Mouse (Mus musculus): ENCODE results near the gene Tex9. TPM values are rescaled to one million over a fixed set of nuclear protein-coding genes. Genes with fewer than 3 reads are reported as not detected.
"Not testable (repeated sequence)": the region's sequence is repeated elsewhere in the genome, so short reads cannot be mapped to it uniquely, and the experiment has no call there.

The Tex9 gene
- polyA plus RNA-seq, 1 experiment from 2014 or later: 57.8 TPM

- Histone ChIP-seq H3K36me3 (no peaks in the 10 kb centered on the region), H3K27me3 (no peaks in the 10 kb centered on the region), H3K9ac (no peak overlapping the region), H3K4me1 (peaks cover 24% of the 10 kb centered on the region), H3K4me2 (replicated peaks) (no peak overlapping the region), H3K9me3 (replicated peaks) (no peaks in the 10 kb centered on the region), H3K27ac (peak overlapping the region; percentile 72; the same call in 1 of the 2 replicates), H3K4me3 (no peak overlapping the region)
- WGBS: 86% methylated on average over 2 of the region's 2 CpGs
- no peak for ATAC-seq (ENCODE audit: low FRiP score)
Measured at GRCm38 (mm10) chr9:72422753-72423152, 69.3 kb downstream of the Tex9 start.

- 49% methylated on average over 11 of the region's 11 CpGs for WGBS
- H3K27ac ChIP-seq: peak overlapping the region; percentile 72
Measured at GRCm38 (mm10) chr9:72422284-72422683, 69.7 kb downstream of the Tex9 start.

GRCm38 (mm10) chr9:72420490-72420889 is 71.5 kb downstream of the Tex9 start:
- Histone ChIP-seq H3K9ac (no peak overlapping the region), H3K9me3 (replicated peaks) (no peaks in the 10 kb centered on the region), H3K27me3 (no peaks in the 10 kb centered on the region)

More at GRCm38 (mm10) chr9:72422284-72422683, 69.7 kb downstream of the Tex9 start:
- H3K9ac ChIP-seq: no peak overlapping the region
- no peaks in the 10 kb centered on the region for H3K36me3 ChIP-seq
- H3K4me2 ChIP-seq (replicated peaks): peak overlapping the region; percentile 26; the same call in 1 of the 2 replicates
- peaks cover 22% of the 10 kb centered on the region for H3K4me1 ChIP-seq
- H3K4me3 ChIP-seq: no peak overlapping the region
- no peaks in the 10 kb centered on the region for H3K27me3 ChIP-seq
- no peaks in the 10 kb centered on the region for H3K9me3 ChIP-seq (replicated peaks)
- ATAC-seq (ENCODE audit: low FRiP score): peak; percentile 26

GRCm38 (mm10) chr9:72418443-72418842 is 73.6 kb downstream of the Tex9 start:
- H3K27ac ChIP-seq: no peak overlapping the region
- H3K36me3 ChIP-seq: no peaks in the 10 kb centered on the region
- no peak overlapping the region for H3K9ac ChIP-seq
- no peaks in the 10 kb centered on the region for H3K27me3 ChIP-seq
- 75% methylated on average over 3 of the region's 3 CpGs for WGBS
- no peaks in the 10 kb centered on the region for H3K9me3 ChIP-seq (replicated peaks)
- peaks cover 17% of the 10 kb centered on the region for H3K4me1 ChIP-seq
- no peak overlapping the region for H3K4me2 ChIP-seq (replicated peaks)
- ATAC-seq (ENCODE audit: low FRiP score): no peak
- H3K4me3 ChIP-seq: no peak overlapping the region

More at GRCm38 (mm10) chr9:72420490-72420889, 71.5 kb downstream of the Tex9 start:
- ATAC-seq (ENCODE audit: low FRiP score): no peak
- Histone ChIP-seq H3K4me3 (no peak overlapping the region), H3K4me1 (peaks cover 19% of the 10 kb centered on the region), H3K4me2 (replicated peaks) (no peak overlapping the region), H3K27ac (no peak overlapping the region; the same call in 1 of the 2 replicates), H3K36me3 (no peaks in the 10 kb centered on the region)
- 82% methylated on average over 3 of the region's 3 CpGs for WGBS

GRCm38 (mm10) chr9:72411746-72412145 is 80.3 kb downstream of the Tex9 start:
- no peaks in the 10 kb centered on the region for H3K27me3 ChIP-seq
- WGBS: 88% methylated on average over 2 of the region's 2 CpGs
- no peaks in the 10 kb centered on the region for H3K9me3 ChIP-seq (replicated peaks)
- H3K36me3 ChIP-seq: no peaks in the 10 kb centered on the region
- H3K4me3 ChIP-seq: no peak overlapping the region
- no peak for ATAC-seq (ENCODE audit: low FRiP score)
- H3K9ac ChIP-seq: no peak overlapping the region
- H3K27ac ChIP-seq: no peak overlapping the region
- peaks cover 10% of the 10 kb centered on the region; the same call in 1 of the 2 replicates for H3K4me1 ChIP-seq
- no peak overlapping the region for H3K4me2 ChIP-seq (replicated peaks)

GRCm38 (mm10) chr9:72409381-72410225 is 82.4 kb downstream of the Tex9 start:
- Histone ChIP-seq H3K9me3 (replicated peaks) (no peaks in the 10 kb centered on the region), H3K36me3 (no peaks in the 10 kb centered on the region), H3K4me2 (replicated peaks) (no peak overlapping the region), H3K27ac (0 out of 2 replicates have a peak overlapping the region, but pooled peaks have one; percentile 2), H3K4me3 (no peak overlapping the region), H3K27me3 (no peaks in the 10 kb centered on the region), H3K9ac (no peak overlapping the region), H3K4me1 (peaks cover 10% of the 10 kb centered on the region; the same call in 1 of the 2 replicates)
- ATAC-seq (ENCODE audit: low FRiP score): peak; percentile 62
- WGBS: 40% methylated on average over 15 of the region's 15 CpGs

GRCm38 (mm10) chr9:72408131-72408586 is 83.9 kb downstream of the Tex9 start:
- no peak overlapping the region for H3K27ac ChIP-seq
- H3K4me3 ChIP-seq: 0 out of 2 replicates have a peak overlapping the region, but pooled peaks have one; percentile 18
- H3K4me1 ChIP-seq: peaks cover 10% of the 10 kb centered on the region; the same call in 1 of the 2 replicates
- peak overlapping the region; percentile 48 for H3K4me2 ChIP-seq (replicated peaks)
- H3K27me3 ChIP-seq: no peaks in the 10 kb centered on the region
- H3K9ac ChIP-seq: 0 out of 2 replicates have a peak overlapping the region, but pooled peaks have one; percentile 43
- no peaks in the 10 kb centered on the region for H3K36me3 ChIP-seq
- no peaks in the 10 kb centered on the region for H3K9me3 ChIP-seq (replicated peaks)
- peak; percentile 76 for ATAC-seq (ENCODE audit: low FRiP score)
- 13% methylated on average over 12 of the region's 12 CpGs for WGBS

GRCm38 (mm10) chr9:72405882-72406638 is 86.0 kb downstream of the Tex9 start:
- H3K9me3 ChIP-seq (replicated peaks): no peaks in the 10 kb centered on the region
- no peak overlapping the region for H3K4me3 ChIP-seq
- H3K27me3 ChIP-seq: no peaks in the 10 kb centered on the region
- H3K9ac ChIP-seq: no peak overlapping the region
- WGBS: 93% methylated on average over 9 of the region's 9 CpGs
- H3K36me3 ChIP-seq: no peaks in the 10 kb centered on the region
- peaks cover 10% of the 10 kb centered on the region; the same call in 1 of the 2 replicates for H3K4me1 ChIP-seq
- ATAC-seq (ENCODE audit: low FRiP score): no peak
- no peak overlapping the region for H3K27ac ChIP-seq
- no peak overlapping the region for H3K4me2 ChIP-seq (replicated peaks)

- no peak overlapping the region for H3K4me2 ChIP-seq (replicated peaks)
- no peak for ATAC-seq (ENCODE audit: low FRiP score)
- H3K27me3 ChIP-seq: no peaks in the 10 kb centered on the region
- no peak overlapping the region for H3K9ac ChIP-seq
- WGBS: 67% methylated on average over 3 of the region's 3 CpGs
- peaks cover 10% of the 10 kb centered on the region; the same call in 1 of the 2 replicates for H3K4me1 ChIP-seq
- H3K27ac ChIP-seq: no peak overlapping the region
- no peak overlapping the region for H3K4me3 ChIP-seq
- no peaks in the 10 kb centered on the region for H3K36me3 ChIP-seq
- no peaks in the 10 kb centered on the region for H3K9me3 ChIP-seq (replicated peaks)
Measured at GRCm38 (mm10) chr9:72404934-72405333, 87.1 kb downstream of the Tex9 start.

GRCm38 (mm10) chr9:72404446-72404845 is 87.6 kb downstream of the Tex9 start:
- no peak overlapping the region for H3K27ac ChIP-seq
- H3K4me3 ChIP-seq: no peak overlapping the region
- H3K27me3 ChIP-seq: no peaks in the 10 kb centered on the region
- H3K4me2 ChIP-seq (replicated peaks): no peak overlapping the region
- H3K9ac ChIP-seq: no peak overlapping the region
- H3K9me3 ChIP-seq (replicated peaks): no peaks in the 10 kb centered on the region
- H3K4me1 ChIP-seq: peaks cover 5% of the 10 kb centered on the region; the same call in 1 of the 2 replicates
- WGBS: 90% methylated on average over 8 of the region's 8 CpGs
- no peak for ATAC-seq (ENCODE audit: low FRiP score)
- no peaks in the 10 kb centered on the region for H3K36me3 ChIP-seq

GRCm38 (mm10) chr9:72403421-72403820 is 88.6 kb downstream of the Tex9 start:
- no peak for ATAC-seq (ENCODE audit: low FRiP score)
- Histone ChIP-seq H3K27me3 (no peaks in the 10 kb centered on the region), H3K27ac (no peak overlapping the region), H3K4me3 (no peak overlapping the region), H3K4me1 (peaks cover 3% of the 10 kb centered on the region; the same call in 1 of the 2 replicates), H3K36me3 (no peaks in the 10 kb centered on the region), H3K9me3 (replicated peaks) (no peaks in the 10 kb centered on the region), H3K9ac (no peak overlapping the region), H3K4me2 (replicated peaks) (no peak overlapping the region)
- 73% methylated on average over 6 of the region's 6 CpGs for WGBS

- H3K27ac ChIP-seq; H3K36me3 ChIP-seq; ATAC-seq (ENCODE audit: low FRiP score); H3K9ac ChIP-seq; H3K27me3 ChIP-seq; H3K9me3 ChIP-seq (replicated peaks); H3K4me1 ChIP-seq; H3K4me3 ChIP-seq; H3K4me2 ChIP-seq (replicated peaks): not testable (repeated sequence)
- 74% methylated on average over 4 of the region's 4 CpGs for whole genome bisulfite sequencing
Measured at GRCm38 (mm10) chr9:72401769-72402168, 90.2 kb downstream of the Tex9 start.

Data from hindbrain, embryonic 12.5 days (tissue).